Mouse (Mus musculus) liver, embryonic 14.5 days (tissue): ENCODE data around the gene Pnmt. TPM values are rescaled to one million over a fixed set of nuclear protein-coding genes. Genes with fewer than 3 reads are reported as not detected.

Experiments
- ATAC-seq: fragments of 200-750 bp; cut with Nextera tagmentation; 2 replicates; pipeline ENCODE4 v1.8.0; 2017; ENCODE audit warnings: moderate number of reproducible peaks, mild to moderate bottlenecking, moderate library complexity; ENCODE audit not compliant: insufficient read depth
- DNase-seq, 3 experiments: peaks; one replicate each; pipeline ENCODE4 v3.0.0-alpha.2; 2012 to 2013; ENCODE audit warnings: low read depth in 3 of 3, low spot score in 3 of 3
- H3K27ac ChIP-seq: fragments of 300-500 bp; sonication (generic); 2 replicates; pipeline ENCODE4 v1.5.1; 2014; ENCODE audit warnings: moderate library complexity, mild to moderate bottlenecking, control low read depth, inconsistent platforms
- H3K27me3 ChIP-seq: fragments of 300-500 bp; sonication (generic); 2 replicates; pipeline ENCODE4 v1.6.1; 2014; ENCODE audit warnings: mild to moderate bottlenecking, low read length, moderate library complexity; ENCODE audit not compliant: control insufficient read depth, insufficient read depth
- H3K36me3 ChIP-seq: fragments of 300-500 bp; sonication (generic); replicated peaks from 2 replicates; pipeline ENCODE4 v1.6.1; 2014; ENCODE audit warnings: low read depth; ENCODE audit not compliant: control insufficient read depth, insufficient read depth
- H3K4me1 ChIP-seq, 2 experiments: fragments of 200-500 bp in 1 of 2; fragments of 300-500 bp in 1 of 2; sonication (generic) in 1 of 2; replicated peaks; 2 replicates each; pipeline ENCODE4 v1.6.1; 2012 to 2014; ENCODE audit warnings: antibody characterized with exemption in 1 of 2, inconsistent platforms in 1 of 2, low read length in 1 of 2; ENCODE audit not compliant: control insufficient read depth in 2 of 2, insufficient read depth in 2 of 2
- H3K4me2 ChIP-seq: fragments of 300-500 bp; sonication (generic); 2 replicates; pipeline ENCODE4 v1.6.1; 2014; ENCODE audit warnings: low read depth, mild to moderate bottlenecking, control low read depth, moderate library complexity
- H3K4me3 ChIP-seq, 2 experiments: fragments of 200-500 bp in 1 of 2; fragments of 300-500 bp in 1 of 2; sonication (generic) in 1 of 2; 2 replicates each; pipeline ENCODE4 v1.5.1; 2012 to 2014; ENCODE audit warnings: low read depth in 2 of 2, low read length in 2 of 2, mild to moderate bottlenecking in 2 of 2, control low read depth in 1 of 2, inconsistent platforms in 1 of 2, moderate library complexity in 1 of 2; ENCODE audit not compliant: insufficient read depth in 1 of 2
- H3K9ac ChIP-seq: fragments of 300-500 bp; sonication (generic); replicated peaks from 2 replicates; pipeline ENCODE4 v1.6.1; 2014; ENCODE audit warnings: mild to moderate bottlenecking, control low read depth, moderate library complexity
- H3K9me3 ChIP-seq: fragments of 300-500 bp; sonication (generic); 2 replicates; pipeline ENCODE4 v1.6.1; 2016; ENCODE audit warnings: low read length, mixed read lengths; ENCODE audit not compliant: control insufficient read depth
- CTCF ChIP-seq: IDR thresholded peaks from 2 replicates; pipeline ENCODE4 v1.5.1; 2016; ENCODE audit warnings: antibody characterized with exemption, low read depth, control low read depth
- EP300 ChIP-seq: IDR thresholded peaks from 2 replicates; pipeline ENCODE4 v1.6.1; 2016; ENCODE audit warnings: antibody characterized with exemption, low read depth
- WGBS: fragments of 180-500 bp; shearing (Covaris S2); extraction: QIAGEN DNeasy Blood & Tissue Kit; methylation state at CpG from one replicate; pipeline ENCODE4 v1.1.7; 2014; ENCODE audit not compliant: insufficient replicate concordance; 5-methylcytosine and 5-hydroxymethylcytosine counted together
- polyA plus RNA-seq, 2 experiments: library from polyadenylated mRNA; depleted of rRNA in 1 of 2; stranded (reverse) in 1 of 2; unstranded in 1 of 2; fragments of >200 nt; fragmentation: Nextera tagmentation in 1 of 2; extraction: Ambion mirVana in 1 of 2; gene quantifications; 2 replicates each; pipeline versions ENCODE4 v1.2.1 to v1.2.3; 2012 to 2014

Pnmt gene
- polyA plus RNA-seq, 2 experiments: not detected

GRCm38 (mm10) chr11:98348083-98348961 lies 37.9 kb upstream of the Pnmt start, which contains the start of gene Ppp1r1b:
TSS of gene Ppp1r1b (plus strand) at chr11:98348404.
- ATAC-seq (no peak), DNase-seq (no peak)
- Histone ChIP-seq H3K9me3 (no peaks in the 10 kb centered on the region), H3K4me3 (peak within 1 kb of the TSS in 1 of 2 experiments; percentile 29; a peak in 2 of 4 replicates), H3K27me3 (peaks cover 64% of the 10 kb centered on the region), H3K9ac (no peak within 1 kb of the TSS), H3K36me3 (no peaks in the 10 kb centered on the region), H3K4me2 (peak within 1 kb of the TSS; percentile 45), H3K27ac (no peak within 1 kb of the TSS), H3K4me1 (no peaks in the 10 kb centered on the region)
- TF ChIP-seq EP300: no peak
- no peak for TF ChIP-seq CTCF
- 1% methylated on average over 55 of the region's 55 CpGs for WGBS

GRCm38 (mm10) chr11:98349308-98349707 lies 36.9 kb upstream of the Pnmt start:
- TF ChIP-seq EP300 (no peak), CTCF (no peak)
- no peaks in the 10 kb centered on the region for H3K36me3 ChIP-seq
- no peak for DNase-seq
- no peak overlapping the region for H3K4me3 ChIP-seq
- H3K27ac ChIP-seq: no peak overlapping the region
- peaks cover 66% of the 10 kb centered on the region for H3K27me3 ChIP-seq
- WGBS: 7% methylated on average over 9 of the region's 9 CpGs
- no peaks in the 10 kb centered on the region for H3K9me3 ChIP-seq
- ATAC-seq: no peak
- H3K9ac ChIP-seq: no peak overlapping the region
- no peak overlapping the region for H3K4me2 ChIP-seq
- H3K4me1 ChIP-seq: no peaks in the 10 kb centered on the region

GRCm38 (mm10) chr11:98352272-98352990 lies 33.8 kb upstream of the Pnmt start:
- Histone ChIP-seq H3K9ac (no peak overlapping the region), H3K36me3 (no peaks in the 10 kb centered on the region), H3K4me2 (no peak overlapping the region), H3K9me3 (no peaks in the 10 kb centered on the region), H3K27ac (no peak overlapping the region), H3K4me3 (no peak overlapping the region), H3K27me3 (peaks cover 45% of the 10 kb centered on the region), H3K4me1 (peaks cover 2 to 7% of the 10 kb centered on the region in 2 experiments)
- TF ChIP-seq CTCF: no peak
- DNase-seq (no peak), ATAC-seq (no peak)
- 59% methylated on average over 18 of the region's 18 CpGs for WGBS

GRCm38 (mm10) chr11:98353651-98354211 lies 32.5 kb upstream of the Pnmt start:
- H3K9me3 ChIP-seq: no peaks in the 10 kb centered on the region
- H3K4me3 ChIP-seq: no peak overlapping the region
- H3K9ac ChIP-seq: no peak overlapping the region
- H3K36me3 ChIP-seq: no peaks in the 10 kb centered on the region
- DNase-seq: no peak
- peaks cover 6 to 11% of the 10 kb centered on the region in 2 experiments for H3K4me1 ChIP-seq
- H3K27ac ChIP-seq: no peak overlapping the region
- 37% methylated on average over 8 of the region's 8 CpGs for WGBS
- no peak overlapping the region for H3K4me2 ChIP-seq
- peaks cover 32% of the 10 kb centered on the region for H3K27me3 ChIP-seq
- TF ChIP-seq CTCF (no peak), EP300 (no peak)
- ATAC-seq: no peak

- Histone ChIP-seq H3K36me3 (no peaks in the 10 kb centered on the region), H3K9me3 (no peaks in the 10 kb centered on the region), H3K27me3 (peaks cover 25% of the 10 kb centered on the region), H3K9ac (no peak overlapping the region), H3K4me3 (no peak overlapping the region), H3K4me2 (no peak overlapping the region), H3K4me1 (peaks cover 9 to 18% of the 10 kb centered on the region in 2 experiments), H3K27ac (no peak overlapping the region)
- DNase-seq (no peak), ATAC-seq (no peak)
- TF ChIP-seq CTCF: no peak
- no peak for TF ChIP-seq EP300
- whole genome bisulfite sequencing: 58% methylated on average over 14 of the region's 14 CpGs
Observed at GRCm38 (mm10) chr11:98354445-98354844, 31.8 kb upstream of the Pnmt start.
